Mouse (Mus musculus) forebrain, embryonic 12.5 days (tissue): ENCODE data around the gene Gli1. TPM values are rescaled to one million over a fixed set of nuclear protein-coding genes. Genes with fewer than 3 reads are reported as not detected.
"Not testable (repeated sequence)": the region's sequence is repeated elsewhere in the genome, so short reads cannot be mapped to it uniquely, and the experiment has no call there.

Experiments
- ATAC-seq: fragments of 200-750 bp; cut with Nextera tagmentation; 2 replicates; pipeline ENCODE4 v1.8.0; 2017; ENCODE audit warnings: moderate TSS enrichment; ENCODE audit not compliant: low FRiP score
- H3K27ac ChIP-seq: fragments of 300-500 bp; sonication (generic); 2 replicates; pipeline ENCODE4 v1.5.1; 2016; ENCODE audit warnings: mild to moderate bottlenecking
- H3K27me3 ChIP-seq: fragments of 300-500 bp; sonication (generic); 2 replicates; pipeline ENCODE4 v1.6.1; 2016; ENCODE audit warnings: mild to moderate bottlenecking
- H3K36me3 ChIP-seq: fragments of 300-500 bp; sonication (generic); replicated peaks from 2 replicates; pipeline ENCODE4 v1.6.1; 2016; ENCODE audit warnings: mild to moderate bottlenecking
- H3K4me1 ChIP-seq: fragments of 300-500 bp; sonication (generic); 2 replicates; pipeline ENCODE4 v1.6.1; 2016
- H3K4me2 ChIP-seq: fragments of 300-500 bp; sonication (generic); 2 replicates; pipeline ENCODE4 v1.6.1; 2016; ENCODE audit warnings: mild to moderate bottlenecking, moderate library complexity
- H3K4me3 ChIP-seq: fragments of 300-500 bp; sonication (generic); replicated peaks from 2 replicates; pipeline ENCODE4 v1.5.1; 2016; ENCODE audit warnings: mild to moderate bottlenecking
- H3K9ac ChIP-seq: fragments of 300-500 bp; sonication (generic); 2 replicates; pipeline ENCODE4 v1.6.1; 2016; ENCODE audit warnings: mild to moderate bottlenecking
- H3K9me3 ChIP-seq: fragments of 300-500 bp; sonication (generic); 2 replicates; pipeline ENCODE4 v1.6.1; 2016
- WGBS: fragments of 180-500 bp; shearing (Covaris S2); methylation state at CpG from one replicate; pipeline ENCODE4 v1.1.7; 2016; 5-methylcytosine and 5-hydroxymethylcytosine counted together
- polyA plus RNA-seq: library from polyadenylated mRNA; unstranded; fragments of >200 nt; fragmentation: Nextera tagmentation; extraction: Ambion mirVana; gene quantifications from 2 replicates; pipeline ENCODE4 v1.2.1, GENCODE M21; 2016

Gene Gli1
- polyA plus RNA-seq, 1 experiment from 2014 or later: 3.6 TPM

DNA sequence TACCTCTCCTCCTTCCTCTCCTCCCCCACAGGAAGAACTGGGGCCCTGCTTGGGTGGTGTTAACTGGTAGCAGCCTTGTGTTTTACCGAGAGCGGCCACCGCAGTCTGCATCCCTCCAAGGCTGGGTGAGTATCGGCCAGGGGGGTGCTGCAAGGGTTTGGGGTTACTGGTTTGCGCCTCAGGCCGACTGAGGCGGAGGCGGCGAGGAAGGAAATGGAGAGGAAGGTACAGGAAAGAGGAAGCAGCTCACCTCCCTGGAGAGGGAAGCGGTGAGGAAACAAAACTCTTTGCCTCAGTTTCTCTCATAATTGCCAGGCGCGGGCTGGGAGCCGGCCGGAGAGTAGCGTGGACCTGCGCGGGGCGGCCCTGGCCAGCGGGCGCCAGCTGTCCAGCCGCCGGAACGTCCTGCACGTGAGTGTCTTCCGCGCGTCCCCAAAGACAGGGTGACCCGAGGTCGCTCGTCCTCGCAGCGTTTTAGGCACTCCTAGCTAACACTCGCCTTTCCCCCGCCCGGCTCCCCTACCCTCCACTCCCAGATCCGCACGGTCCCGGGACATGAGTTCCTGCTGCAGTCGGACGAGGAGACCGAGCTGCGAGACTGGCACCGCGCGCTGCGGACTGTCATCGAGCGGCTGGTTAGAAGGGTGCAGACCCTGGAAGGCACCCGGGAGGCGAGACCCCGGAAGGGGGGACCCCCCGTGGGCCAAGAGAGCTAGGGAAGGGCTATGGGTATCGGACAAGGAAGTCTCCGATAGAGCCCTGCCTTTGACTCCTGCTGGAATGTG is 15.6 kb downstream of the Gli1 start:
- no peak for ATAC-seq
- H3K9ac ChIP-seq: peak overlapping the region; percentile 36; the same call in 1 of the 2 replicates
- H3K4me3 ChIP-seq: peak overlapping the region; percentile 35
- peaks cover 100% of the 10 kb centered on the region for H3K27me3 ChIP-seq
- H3K4me1 ChIP-seq: peaks cover 14% of the 10 kb centered on the region
- 2% methylated on average over 54 of the region's 54 CpGs for whole genome bisulfite sequencing
- no peak overlapping the region for H3K27ac ChIP-seq
- no peaks in the 10 kb centered on the region for H3K36me3 ChIP-seq
- H3K4me2 ChIP-seq: peak overlapping the region; percentile 53
- no peaks in the 10 kb centered on the region for H3K9me3 ChIP-seq

DNA sequence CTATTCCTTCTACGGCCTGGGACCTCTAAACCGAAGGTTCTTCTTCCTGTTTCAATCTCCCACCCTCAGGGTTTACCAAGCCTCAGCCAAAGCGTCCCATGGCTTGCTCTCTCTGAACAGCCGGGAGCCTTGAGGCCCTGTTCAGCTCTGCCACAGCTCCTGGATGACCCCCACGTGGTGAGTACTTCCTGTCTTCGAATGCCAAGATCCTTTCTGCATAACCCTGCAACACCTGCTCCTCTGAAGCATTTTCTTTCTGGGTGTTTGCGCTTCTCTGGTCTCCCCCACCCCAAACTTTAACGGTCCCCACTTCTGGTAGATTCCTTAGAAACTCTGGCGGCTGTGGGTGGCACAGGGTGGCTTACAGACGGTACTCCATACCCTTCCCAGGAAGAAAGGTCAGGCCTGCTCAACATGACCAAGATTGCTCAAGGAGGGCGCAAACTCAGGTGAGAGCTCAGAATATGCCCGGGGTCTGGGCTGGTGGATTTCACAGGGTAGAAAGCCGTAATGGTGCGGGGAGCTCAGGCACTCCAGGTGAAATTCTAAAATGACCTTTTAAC is 16.2 kb downstream of the Gli1 start:
- peak overlapping the region; percentile 53 for H3K4me2 ChIP-seq
- H3K27me3 ChIP-seq: peaks cover 99% of the 10 kb centered on the region
- H3K9ac ChIP-seq: no peak overlapping the region
- H3K4me3 ChIP-seq: peak overlapping the region; percentile 35; the same call in 1 of the 2 replicates
- H3K36me3 ChIP-seq: no peaks in the 10 kb centered on the region
- H3K9me3 ChIP-seq: no peaks in the 10 kb centered on the region
- H3K4me1 ChIP-seq: peaks cover 14% of the 10 kb centered on the region
- no peak overlapping the region for H3K27ac ChIP-seq
- no peak for ATAC-seq
- whole genome bisulfite sequencing: 30% methylated on average over 14 of the region's 14 CpGs

DNA sequence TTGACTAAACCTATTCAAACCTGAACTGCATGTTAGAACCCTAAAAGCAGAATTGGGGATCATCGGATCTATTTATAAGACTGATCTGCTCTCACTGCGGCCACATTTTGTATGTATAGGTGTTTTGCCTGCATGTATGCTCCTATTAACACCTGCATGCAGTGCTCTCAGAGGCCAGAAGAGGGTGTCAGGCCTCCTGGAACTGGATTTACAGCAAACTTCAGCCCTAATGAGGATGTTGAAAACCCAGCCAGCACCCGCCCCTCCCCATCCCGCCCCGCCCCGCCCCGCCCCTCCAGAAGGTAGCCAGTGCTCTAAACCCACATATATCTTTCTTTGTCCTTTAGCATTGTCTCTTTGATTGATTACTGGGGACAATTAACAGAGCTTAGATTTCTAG is 17.3 kb downstream of the Gli1 start:
- H3K9me3 ChIP-seq: no peaks in the 10 kb centered on the region
- WGBS: 11% methylated on average over 7 of the region's 7 CpGs
- no peak overlapping the region for H3K27ac ChIP-seq
- peaks cover 14% of the 10 kb centered on the region for H3K4me1 ChIP-seq
- no peaks in the 10 kb centered on the region for H3K36me3 ChIP-seq
- H3K9ac ChIP-seq: no peak overlapping the region
- peaks cover 88% of the 10 kb centered on the region for H3K27me3 ChIP-seq
- no peak overlapping the region for H3K4me3 ChIP-seq
- ATAC-seq: no peak
- no peak overlapping the region for H3K4me2 ChIP-seq

DNA sequence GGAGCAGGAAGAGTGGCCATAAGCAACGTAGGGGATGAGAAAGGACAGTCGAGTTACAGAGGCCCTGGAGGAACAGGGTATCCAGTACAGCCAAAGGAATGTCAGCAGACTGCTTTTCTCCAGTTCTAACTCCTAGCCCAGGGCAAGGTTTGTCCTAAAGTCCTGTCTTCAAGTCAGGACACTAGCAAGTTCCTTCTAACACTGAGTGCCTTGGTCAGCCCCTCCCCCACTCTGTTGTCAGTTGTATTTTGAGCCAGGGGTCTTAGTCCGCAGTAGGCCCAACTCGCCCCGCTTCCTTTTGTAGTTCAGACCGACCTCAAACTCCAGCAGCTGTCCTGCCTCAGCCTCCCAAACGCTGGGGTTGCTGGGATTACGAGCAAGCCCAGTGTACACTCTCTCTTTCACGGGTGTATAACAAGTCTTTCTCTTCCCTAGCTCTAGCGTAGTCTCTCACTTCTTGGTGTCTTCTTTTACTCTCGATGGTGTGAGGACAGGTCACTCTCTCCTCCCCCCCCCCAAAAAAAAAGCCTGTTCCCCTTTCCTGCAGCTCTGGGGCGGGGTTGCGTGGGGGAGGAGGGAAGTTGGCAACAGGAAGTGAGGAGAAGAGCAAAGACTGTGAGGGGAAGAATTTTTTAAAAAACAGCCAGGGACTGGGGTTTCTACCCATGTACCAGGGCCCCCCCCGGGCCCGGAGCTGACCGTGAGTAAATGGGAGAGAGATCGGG is 18.5 kb downstream of the Gli1 start:
- WGBS: 76% methylated on average over 17 of the region's 17 CpGs

DNA sequence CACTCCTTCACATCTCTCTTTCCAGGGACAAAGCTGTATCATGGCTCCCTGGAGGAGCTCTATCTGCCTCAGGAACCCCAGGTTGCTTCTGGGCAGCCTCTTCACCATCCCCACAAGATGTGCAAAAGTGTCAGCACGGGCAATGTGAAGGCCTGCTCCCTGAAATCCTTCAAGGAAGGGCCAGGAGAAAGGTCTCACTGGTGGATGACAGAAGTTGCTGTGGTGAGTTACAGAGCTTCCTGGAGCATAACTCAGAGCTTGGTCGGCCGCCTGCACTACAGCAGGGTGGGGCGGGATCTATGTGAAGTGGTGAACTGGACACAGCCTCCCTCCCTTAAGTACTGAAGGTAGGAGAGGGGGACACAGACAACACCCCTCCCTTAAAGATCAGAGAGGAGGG is 19.1 kb downstream of the Gli1 start:
- Histone ChIP-seq H3K36me3 (no peaks in the 10 kb centered on the region), H3K9ac (no peak overlapping the region), H3K27me3 (peaks cover 74% of the 10 kb centered on the region), H3K4me1 (peaks cover 14% of the 10 kb centered on the region), H3K9me3 (no peaks in the 10 kb centered on the region), H3K4me3 (no peak overlapping the region), H3K27ac (no peak overlapping the region), H3K4me2 (no peak overlapping the region)
- ATAC-seq: no peak
- WGBS: 82% methylated on average over 4 of the region's 4 CpGs

More for the DNA sequence above, 18.5 kb downstream of the Gli1 start:
- ATAC-seq: no peak
- Histone ChIP-seq H3K9me3 (no peaks in the 10 kb centered on the region), H3K27me3 (peaks cover 76% of the 10 kb centered on the region), H3K4me2 (no peak overlapping the region), H3K9ac (no peak overlapping the region), H3K4me3 (no peak overlapping the region), H3K27ac (no peak overlapping the region), H3K4me1 (peaks cover 14% of the 10 kb centered on the region), H3K36me3 (no peaks in the 10 kb centered on the region)

DNA sequence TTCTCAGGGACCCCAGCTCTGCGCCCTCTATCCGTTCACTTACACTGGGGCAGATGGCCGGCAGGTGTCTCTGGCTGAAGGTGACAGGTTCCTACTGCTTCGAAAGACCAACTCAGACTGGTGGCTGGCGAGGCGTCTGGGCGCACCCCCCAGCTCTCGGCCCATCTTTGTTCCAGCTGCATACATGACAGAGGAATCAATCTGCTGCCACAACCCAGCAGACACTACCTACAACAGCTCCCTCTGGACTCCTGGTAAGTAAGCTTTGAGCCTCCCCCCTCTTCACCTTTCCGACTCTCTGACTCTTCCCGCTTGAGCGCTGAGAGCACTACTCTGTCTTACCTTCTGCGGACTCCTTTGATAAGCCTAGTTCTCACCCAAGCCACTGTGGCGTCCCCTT is 19.6 kb downstream of the Gli1 start:
- Histone ChIP-seq H3K4me3 (no peak overlapping the region), H3K27me3 (peaks cover 69% of the 10 kb centered on the region), H3K4me1 (peaks cover 14% of the 10 kb centered on the region), H3K27ac (no peak overlapping the region), H3K9me3 (no peaks in the 10 kb centered on the region), H3K9ac (no peak overlapping the region), H3K4me2 (no peak overlapping the region), H3K36me3 (no peaks in the 10 kb centered on the region)
- ATAC-seq: no peak
- WGBS: 67% methylated on average over 13 of the region's 13 CpGs

DNA sequence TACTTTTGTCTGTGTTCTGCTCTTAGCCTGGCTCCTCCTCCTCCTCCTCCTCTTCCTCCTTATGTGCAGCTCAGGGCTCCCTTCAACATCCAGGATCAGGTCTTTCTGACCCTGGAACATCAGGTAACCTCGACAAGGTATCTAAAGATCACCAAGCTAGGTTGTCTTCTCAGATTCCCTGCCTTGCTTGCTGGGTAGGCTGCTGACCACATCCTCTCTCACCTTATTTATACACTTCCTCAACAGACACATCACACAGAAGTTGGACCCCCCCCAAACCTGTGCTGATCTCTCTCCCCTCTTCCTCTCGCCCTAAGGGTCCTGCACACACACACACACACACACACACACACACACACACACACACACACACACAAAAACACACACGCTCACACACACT is 20.2 kb downstream of the Gli1 start, which contains the start of gene Arhgap9:
Gene Arhgap9 (plus strand): TSS at position 344 of the 400 bp plus-strand sequence.
- Histone ChIP-seq H3K27ac (no peak within 1 kb of the TSS), H3K4me2 (no peak within 1 kb of the TSS), H3K4me1 (peaks cover 8% of the 10 kb centered on the region), H3K9me3 (no peaks in the 10 kb centered on the region), H3K9ac (no peak within 1 kb of the TSS), H3K36me3 (no peaks in the 10 kb centered on the region), H3K27me3 (peaks cover 64% of the 10 kb centered on the region), H3K4me3 (no peak within 1 kb of the TSS)
- no peak for ATAC-seq
- 64% methylated on average over 3 of the region's 3 CpGs for WGBS

DNA sequence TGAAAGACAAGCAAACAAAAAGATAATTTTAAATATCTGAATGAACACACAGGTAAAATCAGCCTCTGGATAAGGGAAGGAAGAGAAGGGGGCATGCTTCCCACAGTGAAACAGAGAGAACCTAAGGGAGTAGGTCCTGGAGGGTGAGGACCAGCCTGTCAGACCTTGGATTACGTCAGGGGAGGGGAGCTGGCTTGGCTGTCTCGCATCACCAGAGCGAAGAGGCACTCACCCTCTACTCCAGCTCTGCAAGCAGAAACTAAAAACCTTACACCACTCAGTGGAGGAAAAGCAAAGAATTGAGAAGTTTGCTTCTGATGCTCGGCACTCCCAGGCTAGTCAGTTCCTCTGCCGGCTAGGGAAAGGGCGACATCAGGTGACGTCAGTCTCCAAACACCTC is 21.8 kb downstream of the Gli1 start:
- Histone ChIP-seq H3K27ac (no peak overlapping the region), H3K9ac (no peak overlapping the region), H3K36me3 (no peaks in the 10 kb centered on the region), H3K9me3 (no peaks in the 10 kb centered on the region), H3K4me2 (no peak overlapping the region), H3K4me1 (no peaks in the 10 kb centered on the region), H3K4me3 (no peak overlapping the region), H3K27me3 (peaks cover 47% of the 10 kb centered on the region)
- 81% methylated on average over 7 of the region's 7 CpGs for WGBS
- ATAC-seq: no peak

DNA sequence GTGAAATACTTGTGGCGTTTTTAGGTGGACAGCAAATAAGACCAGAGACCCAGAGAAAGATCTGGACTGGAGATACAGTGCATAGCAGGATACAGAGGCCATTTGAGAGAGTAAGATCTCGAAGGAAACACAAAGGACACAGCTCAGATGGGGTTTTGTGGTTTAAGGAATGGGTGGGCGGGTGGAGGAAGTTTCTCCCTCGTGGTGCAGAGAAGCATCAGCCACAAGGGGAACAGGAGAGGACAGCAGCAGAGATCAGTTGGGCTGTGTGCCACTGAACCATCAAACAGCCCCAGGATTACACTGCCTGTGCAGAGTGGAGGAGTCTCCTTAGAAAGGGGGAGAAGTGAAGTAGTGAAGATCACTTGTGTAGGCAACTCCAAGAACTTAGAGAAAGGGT is 23.8 kb downstream of the Gli1 start:
- no peaks in the 10 kb centered on the region for H3K36me3 ChIP-seq
- H3K4me1 ChIP-seq: no peaks in the 10 kb centered on the region
- WGBS: 47% methylated on average over 4 of the region's 4 CpGs
- H3K9ac ChIP-seq: no peak overlapping the region
- H3K9me3 ChIP-seq: no peaks in the 10 kb centered on the region
- H3K27ac ChIP-seq: no peak overlapping the region
- no peak for ATAC-seq
- H3K4me3 ChIP-seq: no peak overlapping the region
- H3K4me2 ChIP-seq: no peak overlapping the region
- peaks cover 27% of the 10 kb centered on the region for H3K27me3 ChIP-seq

DNA sequence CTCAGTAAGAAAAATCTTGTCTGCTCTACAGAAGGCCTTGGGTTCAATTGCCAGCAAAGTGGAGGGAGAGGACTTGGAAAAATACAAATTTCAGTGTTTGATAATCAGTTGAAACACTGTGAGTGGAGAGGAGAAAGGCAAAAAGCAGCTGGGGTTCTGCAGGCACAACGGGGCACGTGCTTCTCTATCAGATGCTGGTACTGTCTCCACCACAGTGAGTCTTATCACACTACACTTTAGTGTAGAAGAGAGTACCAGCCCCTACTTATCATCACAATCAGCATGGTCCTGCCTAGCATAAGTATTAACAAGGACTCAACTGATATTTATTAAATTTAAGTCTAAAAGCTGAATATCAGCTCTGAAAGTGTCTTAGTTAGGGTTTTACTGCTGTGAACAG is 24.5 kb downstream of the Gli1 start:
- no peaks in the 10 kb centered on the region for H3K9me3 ChIP-seq
- ATAC-seq: no peak
- H3K27ac ChIP-seq: no peak overlapping the region
- WGBS: 86% methylated on average over 2 of the region's 2 CpGs
- H3K4me3 ChIP-seq: no peak overlapping the region
- peaks cover 20% of the 10 kb centered on the region for H3K27me3 ChIP-seq
- no peak overlapping the region for H3K9ac ChIP-seq
- no peak overlapping the region for H3K4me2 ChIP-seq
- no peaks in the 10 kb centered on the region; the same call in 1 of the 2 replicates for H3K4me1 ChIP-seq
- H3K36me3 ChIP-seq: no peaks in the 10 kb centered on the region

DNA sequence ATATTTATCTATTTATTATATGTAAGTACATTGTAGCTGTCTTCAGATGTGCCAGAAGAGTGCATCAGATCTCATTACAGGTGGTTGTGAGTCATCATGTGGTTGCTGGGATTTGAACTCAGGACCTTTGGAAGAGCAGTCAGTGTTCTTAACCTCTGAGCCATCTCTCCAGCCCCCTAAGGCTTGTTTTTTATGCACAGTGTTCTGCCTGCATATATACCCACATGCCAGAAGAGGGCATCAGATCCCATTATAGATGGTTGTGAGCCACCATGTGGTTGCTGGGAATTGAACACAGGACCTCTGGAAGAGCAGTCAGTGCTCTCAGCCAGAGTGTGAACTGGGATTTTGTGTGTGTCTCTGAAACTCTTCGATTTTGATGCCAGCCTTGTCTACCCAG is 26.8 kb downstream of the Gli1 start:
- not testable (repeated sequence) for H3K27ac ChIP-seq, ATAC-seq, H3K36me3 ChIP-seq, H3K4me2 ChIP-seq, H3K9me3 ChIP-seq, H3K27me3 ChIP-seq, H3K9ac ChIP-seq, H3K4me3 ChIP-seq
- peaks cover 12% of the 10 kb centered on the region for H3K4me1 ChIP-seq
- 78% methylated on average over 1 of the region's 1 CpGs for WGBS

DNA sequence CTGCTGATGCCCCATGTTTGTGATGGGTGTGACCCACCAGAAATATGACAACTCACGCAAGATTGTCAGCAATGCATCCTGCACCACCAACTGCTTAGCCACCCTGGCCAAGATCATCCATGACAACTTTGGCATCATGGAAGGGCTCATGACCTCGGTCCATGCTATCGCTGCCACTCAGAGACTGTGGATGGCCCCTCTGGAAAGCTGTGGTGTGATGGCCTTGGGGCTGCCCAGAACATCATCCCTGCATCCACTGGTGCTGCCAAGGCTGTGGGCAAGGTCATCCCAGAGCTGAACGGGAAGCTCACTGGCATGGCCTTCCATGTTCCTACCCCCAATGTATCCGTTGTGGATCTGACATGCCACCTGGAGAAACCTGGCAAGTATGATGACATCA is 28.3 kb downstream of the Gli1 start:
- not testable (repeated sequence) for H3K4me2 ChIP-seq, ATAC-seq, H3K4me3 ChIP-seq, H3K27ac ChIP-seq, H3K27me3 ChIP-seq, H3K9ac ChIP-seq, H3K9me3 ChIP-seq
- Histone ChIP-seq H3K36me3 (peaks cover 12% of the 10 kb centered on the region), H3K4me1 (peaks cover 12% of the 10 kb centered on the region)
- 91% methylated on average over 5 of the region's 5 CpGs for WGBS
